Mouse (Mus musculus): ENCODE data around the gene Shox2. TPM values are rescaled to one million over a fixed set of nuclear protein-coding genes. Genes with fewer than 3 reads are reported as not detected.

Shox2 gene
- total and polyA plus RNA-seq, 3 experiments, result 0.68 to 2.0 (median 0.76) TPM

GRCm38 (mm10) chr3:66970661-66971331 is 10.8 kb downstream of the Shox2 start:
- Histone ChIP-seq H3K4me3 (no peak overlapping the region), H3K36me3 (ENCODE audit: control insufficient read depth, insufficient read depth, low read length) (no peaks in the 10 kb centered on the region), H3K9ac (ENCODE audit: low read depth, low read length) (no peak overlapping the region), H3K27me3 (ENCODE audit: control insufficient read depth, insufficient read depth, low read length) (peaks cover 22% of the 10 kb centered on the region), H3K79me2 (replicated peaks; ENCODE audit: control insufficient read depth, insufficient read depth, low read length) (no peaks in the 10 kb centered on the region), H3K4me1 (ENCODE audit: control insufficient read depth, insufficient read depth, low read length) (no peaks in the 10 kb centered on the region), H3K27ac (no peak overlapping the region)
- 7% methylated on average over 29 of the region's 29 CpGs for WGBS
- peak in 1 of 2 experiments; percentile 21 for DNase-seq
- TF ChIP-seq CTCF (IDR thresholded peaks at IDR 0.05) (no peak), EP300 (IDR thresholded peaks at IDR 0.05; ENCODE audit: insufficient read depth, low read depth, low read length) (no peak)
- intact Hi-C loops (cut with DNase I), result loop anchor here (2.0 kb wide), 1 partner anchor 16 kb away; no protein-coding TSS in a partner anchor

GRCm38 (mm10) chr3:66970261-66970660 is 11.3 kb downstream of the Shox2 start:
- Histone ChIP-seq H3K36me3 (ENCODE audit: control insufficient read depth, insufficient read depth, low read length) (no peaks in the 10 kb centered on the region), H3K4me1 (ENCODE audit: control insufficient read depth, insufficient read depth, low read length) (no peaks in the 10 kb centered on the region), H3K27me3 (ENCODE audit: control insufficient read depth, insufficient read depth, low read length) (peaks cover 22% of the 10 kb centered on the region), H3K9ac (ENCODE audit: low read depth, low read length) (no peak overlapping the region), H3K27ac (no peak overlapping the region), H3K4me3 (no peak overlapping the region), H3K79me2 (replicated peaks; ENCODE audit: control insufficient read depth, insufficient read depth, low read length) (no peaks in the 10 kb centered on the region)
- TF ChIP-seq EP300 (IDR thresholded peaks at IDR 0.05; ENCODE audit: insufficient read depth, low read depth, low read length) (no peak), CTCF (IDR thresholded peaks at IDR 0.05) (no peak), POLR2A (IDR thresholded peaks at IDR 0.05; ENCODE audit: insufficient read depth, low read depth, low read length) (no peak)
- WGBS, result 9% methylated on average over 10 of the region's 10 CpGs
- DNase-seq, result no peak
- intact Hi-C loops (cut with DNase I), result loop anchor here (2.0 kb wide), 1 partner anchor 17 kb away; no protein-coding TSS in a partner anchor

- DNase-seq, result no peak
- H3K27me3 ChIP-seq (ENCODE audit: control insufficient read depth, insufficient read depth, low read length), result peaks cover 16% of the 10 kb centered on the region
Measured at GRCm38 (mm10) chr3:66967508-66967907, 14.1 kb downstream of the Shox2 start.

GRCm38 (mm10) chr3:66964884-66965283 is 16.7 kb downstream of the Shox2 start:
- Histone ChIP-seq H3K36me3 (ENCODE audit: control insufficient read depth, insufficient read depth, low read length) (no peaks in the 10 kb centered on the region), H3K9ac (ENCODE audit: low read depth, low read length) (no peak overlapping the region), H3K27me3 (ENCODE audit: control insufficient read depth, insufficient read depth, low read length) (peaks cover 5% of the 10 kb centered on the region; the same call in 1 of the 2 replicates), H3K4me3 (no peak overlapping the region), H3K27ac (no peak overlapping the region), H3K4me1 (ENCODE audit: control insufficient read depth, insufficient read depth, low read length) (no peaks in the 10 kb centered on the region), H3K79me2 (replicated peaks; ENCODE audit: control insufficient read depth, insufficient read depth, low read length) (no peaks in the 10 kb centered on the region)
- no peak for TF ChIP-seq CTCF (IDR thresholded peaks at IDR 0.05)
- TF ChIP-seq POLR2A (IDR thresholded peaks at IDR 0.05; ENCODE audit: insufficient read depth, low read depth, low read length), result no peak
- no peak for TF ChIP-seq EP300 (IDR thresholded peaks at IDR 0.05; ENCODE audit: insufficient read depth, low read depth, low read length)
- 73% methylated on average over 3 of the region's 3 CpGs for WGBS
- intact Hi-C loops (cut with DNase I), result no loop called here
- no peak for DNase-seq

More at GRCm38 (mm10) chr3:66967508-66967907, 14.1 kb downstream of the Shox2 start:
- intact Hi-C loops (cut with DNase I), result no loop called here
- TF ChIP-seq EP300 (IDR thresholded peaks at IDR 0.05; ENCODE audit: insufficient read depth, low read depth, low read length), result no peak
- no peak for TF ChIP-seq CTCF (IDR thresholded peaks at IDR 0.05)
- TF ChIP-seq POLR2A (IDR thresholded peaks at IDR 0.05; ENCODE audit: insufficient read depth, low read depth, low read length), result no peak
- H3K4me1 ChIP-seq (ENCODE audit: control insufficient read depth, insufficient read depth, low read length), result no peaks in the 10 kb centered on the region
- 71% methylated on average over 4 of the region's 4 CpGs for WGBS
- H3K79me2 ChIP-seq (replicated peaks; ENCODE audit: control insufficient read depth, insufficient read depth, low read length), result no peaks in the 10 kb centered on the region
- H3K4me3 ChIP-seq, result no peak overlapping the region
- no peak overlapping the region for H3K27ac ChIP-seq
- no peak overlapping the region for H3K9ac ChIP-seq (ENCODE audit: low read depth, low read length)
- no peaks in the 10 kb centered on the region for H3K36me3 ChIP-seq (ENCODE audit: control insufficient read depth, insufficient read depth, low read length)

- WGBS, result 38% methylated on average over 5 of the region's 5 CpGs
- intact Hi-C loops (cut with DNase I), result no loop called here
- Histone ChIP-seq H3K4me3 (no peak overlapping the region), H3K27me3 (ENCODE audit: control insufficient read depth, insufficient read depth, low read length) (peaks cover 2% of the 10 kb centered on the region; the same call in 1 of the 2 replicates), H3K4me1 (ENCODE audit: control insufficient read depth, insufficient read depth, low read length) (no peaks in the 10 kb centered on the region), H3K79me2 (replicated peaks; ENCODE audit: control insufficient read depth, insufficient read depth, low read length) (no peaks in the 10 kb centered on the region), H3K27ac (no peak overlapping the region), H3K36me3 (ENCODE audit: control insufficient read depth, insufficient read depth, low read length) (no peaks in the 10 kb centered on the region), H3K9ac (ENCODE audit: low read depth, low read length) (no peak overlapping the region)
- no peak for DNase-seq
- TF ChIP-seq EP300 (IDR thresholded peaks at IDR 0.05; ENCODE audit: insufficient read depth, low read depth, low read length), result no peak
- no peak for TF ChIP-seq POLR2A (IDR thresholded peaks at IDR 0.05; ENCODE audit: insufficient read depth, low read depth, low read length)
- no peak for TF ChIP-seq CTCF (IDR thresholded peaks at IDR 0.05)
Measured at GRCm38 (mm10) chr3:66959972-66960371, 21.6 kb downstream of the Shox2 start.

- 59% methylated on average over 2 of the region's 2 CpGs for WGBS
- Histone ChIP-seq H3K27ac (no peak overlapping the region), H3K4me1 (ENCODE audit: control insufficient read depth, insufficient read depth, low read length) (no peaks in the 10 kb centered on the region), H3K27me3 (ENCODE audit: control insufficient read depth, insufficient read depth, low read length) (no peaks in the 10 kb centered on the region; the same call in 1 of the 2 replicates), H3K9ac (ENCODE audit: low read depth, low read length) (no peak overlapping the region), H3K4me3 (no peak overlapping the region), H3K36me3 (ENCODE audit: control insufficient read depth, insufficient read depth, low read length) (no peaks in the 10 kb centered on the region), H3K79me2 (replicated peaks; ENCODE audit: control insufficient read depth, insufficient read depth, low read length) (no peaks in the 10 kb centered on the region)
- intact Hi-C loops (cut with DNase I), result no loop called here
- TF ChIP-seq POLR2A (IDR thresholded peaks at IDR 0.05; ENCODE audit: insufficient read depth, low read depth, low read length), result no peak
- TF ChIP-seq EP300 (IDR thresholded peaks at IDR 0.05; ENCODE audit: insufficient read depth, low read depth, low read length), result no peak
- no peak for TF ChIP-seq CTCF (IDR thresholded peaks at IDR 0.05)
- DNase-seq, result no peak
Measured at GRCm38 (mm10) chr3:66955126-66955525, 26.4 kb downstream of the Shox2 start.
